Comparison of ENCODE assay signal across 9 mouse cellular contexts in the genomic region with DNA sequence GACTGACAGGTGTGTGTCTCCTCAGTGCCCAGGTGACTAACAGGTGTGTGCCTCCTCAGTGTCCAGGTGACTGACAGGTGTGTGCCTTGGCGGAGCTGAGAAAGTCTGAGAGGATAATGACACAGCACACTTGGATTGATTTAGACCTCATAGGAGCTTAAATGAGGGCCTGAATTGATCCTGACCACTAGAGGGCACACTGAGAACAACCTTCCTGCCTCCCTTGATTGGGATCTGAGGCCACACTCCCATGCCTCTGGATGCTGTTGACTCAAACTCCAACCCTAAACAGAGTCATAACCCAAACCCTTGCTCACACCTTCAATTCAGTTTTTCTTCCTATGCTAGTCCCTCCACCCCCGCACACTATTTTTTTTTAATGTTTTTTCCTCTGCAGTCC. TPM values are rescaled to one million over a fixed set of nuclear protein-coding genes. Genes with fewer than 3 reads are reported as not detected.
DNase-seq lines count a peak whose midpoint lies in the region; ATAC-seq and TF ChIP-seq lines count a peak whose summit lies in the region.
"Had no signal": no experiment of that assay in that cellular context is flagged by ENCODE, and none has a peak within 500 bp of the region (broad histone marks: within the 10 kb centered on the region; RNA-seq: fewer than 3 reads in every experiment).

No protein-coding gene starts in this region.

- H3K4me1 ChIP-seq in heart, embryonic 15.5 days (replicated peaks): peaks cover 9% of the 10 kb centered on the region
- no peaks in the 10 kb centered on the region for H3K4me1 ChIP-seq in heart, embryonic 11.5 days (ENCODE audit: control insufficient read depth, insufficient read depth, low read length)
- no peaks in the 10 kb centered on the region for H3K4me1 ChIP-seq in embryonic facial prominence, embryonic 11.5 days (ENCODE audit: control insufficient read depth, insufficient read depth, low read length)
- no peaks in the 10 kb centered on the region for H3K4me1 ChIP-seq in lung, embryonic 14.5 days (ENCODE audit: insufficient read depth)

- no peaks in the 10 kb centered on the region for H3K9me3 ChIP-seq in heart, embryonic 15.5 days (replicated peaks)
- no peaks in the 10 kb centered on the region for H3K9me3 ChIP-seq in heart, embryonic 11.5 days (replicated peaks; ENCODE audit: control insufficient read depth, low read length)
- H3K9me3 ChIP-seq in embryonic facial prominence, embryonic 11.5 days (replicated peaks; ENCODE audit: control insufficient read depth, low read length): no peaks in the 10 kb centered on the region; the same call in 1 of the 2 replicates
- H3K9me3 ChIP-seq in lung, embryonic 14.5 days (ENCODE audit: low read depth, low read length): no peaks in the 10 kb centered on the region
- H3K9me3 ChIP-seq: stomach, embryonic 15.5 days had no signal

- no peaks in the 10 kb centered on the region for H3K36me3 ChIP-seq in heart, embryonic 15.5 days
- no peaks in the 10 kb centered on the region for H3K36me3 ChIP-seq in heart, embryonic 11.5 days (ENCODE audit: control insufficient read depth, insufficient read depth, low read length)
- H3K36me3 ChIP-seq in embryonic facial prominence, embryonic 11.5 days (replicated peaks; ENCODE audit: control insufficient read depth, insufficient read depth, low read depth, low read length): no peaks in the 10 kb centered on the region
- no peaks in the 10 kb centered on the region for H3K36me3 ChIP-seq in lung, embryonic 14.5 days (ENCODE audit: insufficient read depth)
- H3K36me3 ChIP-seq: stomach, embryonic 15.5 days had no signal

- 25% methylated on average over 2 of the region's 2 CpGs for WGBS in heart, embryonic 15.5 days
- WGBS in heart, embryonic 11.5 days (ENCODE audit: insufficient replicate concordance): 19% methylated on average over 2 of the region's 2 CpGs
- 29% methylated on average over 2 of the region's 2 CpGs for WGBS in embryonic facial prominence, embryonic 11.5 days
- WGBS in lung, embryonic 14.5 days: 11% methylated on average over 2 of the region's 2 CpGs

- H3K27ac ChIP-seq in heart, embryonic 15.5 days: no peak overlapping the region
- no peak overlapping the region for H3K27ac ChIP-seq in heart, embryonic 11.5 days (ENCODE audit: low read depth, low read length)
- no peak overlapping the region for H3K27ac ChIP-seq in embryonic facial prominence, embryonic 11.5 days (replicated peaks; ENCODE audit: low read depth, low read length)
- H3K27ac ChIP-seq in lung, embryonic 14.5 days (ENCODE audit: low read depth): no peak overlapping the region
- H3K27ac ChIP-seq: stomach, embryonic 15.5 days had no signal

- ATAC-seq in heart, embryonic 15.5 days (replicated peaks; ENCODE audit: insufficient number of reproducible peaks, insufficient read depth, low FRiP score, low read depth): 0 out of 2 replicates have a peak, but pooled peaks have one; percentile 16
- ATAC-seq in heart, embryonic 11.5 days (replicated peaks; ENCODE audit: insufficient number of reproducible peaks, low FRiP score, low TSS enrichment): no peak
- ATAC-seq in embryonic facial prominence, embryonic 11.5 days (replicated peaks; ENCODE audit: insufficient number of reproducible peaks, low FRiP score, low TSS enrichment, low read depth): no peak
- ATAC-seq in lung, embryonic 14.5 days (ENCODE audit: insufficient read depth): no peak

- DNase-seq in urinary bladder, postnatal 14 days (ENCODE audit: low spot score): peak; percentile 72
- DNase-seq in urinary bladder, postnatal 10 days (ENCODE audit: low spot score): no peak
- DNase-seq in embryonic facial prominence, embryonic 11.5 days (ENCODE audit: low spot score): peak; percentile 78
- peak; percentile 86 for DNase-seq in lung, embryonic 14.5 days
- no peak for DNase-seq in spleen, adult 18-20 months
- no peak for DNase-seq in left cerebral cortex, postnatal 4 days

- no peak overlapping the region for H3K4me2 ChIP-seq in heart, embryonic 15.5 days
- H3K4me2 ChIP-seq in heart, embryonic 11.5 days: no peak overlapping the region
- H3K4me2 ChIP-seq in embryonic facial prominence, embryonic 11.5 days (ENCODE audit: low read depth, low read length): no peak overlapping the region
- no peak overlapping the region for H3K4me2 ChIP-seq in lung, embryonic 14.5 days
- H3K4me2 ChIP-seq: stomach, embryonic 15.5 days had no signal

- no peak overlapping the region for H3K9ac ChIP-seq in heart, embryonic 15.5 days
- no peak overlapping the region for H3K9ac ChIP-seq in heart, embryonic 11.5 days (ENCODE audit: low read depth, low read length)
- H3K9ac ChIP-seq in embryonic facial prominence, embryonic 11.5 days (replicated peaks; ENCODE audit: low read length): no peak overlapping the region
- no peak overlapping the region for H3K9ac ChIP-seq in lung, embryonic 14.5 days
- H3K9ac ChIP-seq: stomach, embryonic 15.5 days had no signal

- H3K27me3 ChIP-seq in heart, embryonic 15.5 days: peaks cover 16% of the 10 kb centered on the region
- peaks cover 18% of the 10 kb centered on the region for H3K27me3 ChIP-seq in heart, embryonic 11.5 days (ENCODE audit: control insufficient read depth, insufficient read depth, low read length)
- H3K27me3 ChIP-seq in embryonic facial prominence, embryonic 11.5 days (ENCODE audit: control insufficient read depth, insufficient read depth, low read length): peaks cover 13% of the 10 kb centered on the region
- peaks cover 16% of the 10 kb centered on the region for H3K27me3 ChIP-seq in lung, embryonic 14.5 days (ENCODE audit: insufficient read depth, low read length)

- intact Hi-C loops in left cerebral cortex, postnatal 4 days (cut with DNase I): loop anchor here (2.0 kb wide), 1 partner anchor 48 kb away; no protein-coding TSS in a partner anchor

- no peak overlapping the region for H3K4me3 ChIP-seq in heart, embryonic 15.5 days
- H3K4me3 ChIP-seq in heart, embryonic 11.5 days (ENCODE audit: low read depth, low read length): no peak overlapping the region
- H3K4me3 ChIP-seq in embryonic facial prominence, embryonic 11.5 days (ENCODE audit: low read depth, low read length): no peak overlapping the region
- no peak overlapping the region for H3K4me3 ChIP-seq in lung, embryonic 14.5 days (ENCODE audit: low read depth, low read length)
- H3K4me3 ChIP-seq: stomach, embryonic 15.5 days had no signal

- TF ChIP-seq CTCF in lung, embryonic 14.5 days (IDR thresholded peaks at IDR 0.05; ENCODE audit: low read depth): peak; percentile 88

RNA-seq across cellular contexts. Expression of a gene that starts 4.2 kb away (rescaled TPM):
- 0.47 and 2.5 TPM in 2 replicates for polyA plus RNA-seq in heart, embryonic 15.5 days (2015; fragmentation: Nextera tagmentation; extraction: Ambion mirVana)
- polyA plus RNA-seq in heart, embryonic 11.5 days (2014; fragmentation: Nextera tagmentation; extraction: Ambion mirVana): 0.20 and 0.24 TPM in 2 replicates
- polyA plus RNA-seq in embryonic facial prominence, embryonic 11.5 days (2014; fragmentation: Nextera tagmentation; extraction: Ambion mirVana): 1.1 and 1.7 TPM in 2 replicates
- polyA plus RNA-seq in lung, embryonic 14.5 days (2014; fragmentation: Nextera tagmentation; extraction: Ambion mirVana): 6.8 and 10.2 TPM in 2 replicates
- total RNA-seq in left cerebral cortex, postnatal 4 days (2021): under 1 TPM in 1 of 2 experiments, not detected in 1; 0.93 TPM

RNA-seq across cellular contexts. Expression of a gene that starts 21.8 kb away (rescaled TPM):
- polyA plus RNA-seq in heart, embryonic 15.5 days (2015; fragmentation: Nextera tagmentation; extraction: Ambion mirVana): 2.0 and 4.7 TPM in 2 replicates
- polyA plus RNA-seq in heart, embryonic 11.5 days (2014; fragmentation: Nextera tagmentation; extraction: Ambion mirVana): 1.0 and 1.5 TPM in 2 replicates
- 1.4 and 2.2 TPM in 2 replicates for polyA plus RNA-seq in embryonic facial prominence, embryonic 11.5 days (2014; fragmentation: Nextera tagmentation; extraction: Ambion mirVana)
- 4.4 and 6.7 TPM in 2 replicates for polyA plus RNA-seq in lung, embryonic 14.5 days (2014; fragmentation: Nextera tagmentation; extraction: Ambion mirVana)
- total RNA-seq in left cerebral cortex, postnatal 4 days (2021): 1 to 10 TPM in 1 of 2 experiments, under 1 TPM in 1; 0.76 to 1.3 TPM

RNA-seq across cellular contexts. Expression of a gene that starts 29.9 kb away (rescaled TPM):
- 358 and 380 TPM in 2 replicates for polyA plus RNA-seq in heart, embryonic 15.5 days (2015; fragmentation: Nextera tagmentation; extraction: Ambion mirVana)
- polyA plus RNA-seq in heart, embryonic 11.5 days (2014; fragmentation: Nextera tagmentation; extraction: Ambion mirVana): 163 and 173 TPM in 2 replicates
- 43.8 and 52.0 TPM in 2 replicates for polyA plus RNA-seq in embryonic facial prominence, embryonic 11.5 days (2014; fragmentation: Nextera tagmentation; extraction: Ambion mirVana)
- polyA plus RNA-seq in lung, embryonic 14.5 days (2014; fragmentation: Nextera tagmentation; extraction: Ambion mirVana): 206 and 209 TPM in 2 replicates
- total RNA-seq in left cerebral cortex, postnatal 4 days (2021): 1 to 10 TPM; 6.8 to 7.4 TPM

RNA-seq across cellular contexts. Expression of a gene that starts 50.5 kb away (rescaled TPM):
- 66.5 and 81.4 TPM in 2 replicates for polyA plus RNA-seq in heart, embryonic 15.5 days (2015; fragmentation: Nextera tagmentation; extraction: Ambion mirVana)
- polyA plus RNA-seq in heart, embryonic 11.5 days (2014; fragmentation: Nextera tagmentation; extraction: Ambion mirVana): 87.0 and 100 TPM in 2 replicates
- polyA plus RNA-seq in embryonic facial prominence, embryonic 11.5 days (2014; fragmentation: Nextera tagmentation; extraction: Ambion mirVana): 69.8 and 73.0 TPM in 2 replicates
- polyA plus RNA-seq in lung, embryonic 14.5 days (2014; fragmentation: Nextera tagmentation; extraction: Ambion mirVana): 120 and 125 TPM in 2 replicates
- 10 to 100 TPM; 35.7 to 36.4 TPM for total RNA-seq in left cerebral cortex, postnatal 4 days (2021)

RNA-seq across cellular contexts. Expression of a gene that starts 51.0 kb away (rescaled TPM):
- not detected in 2 replicates for polyA plus RNA-seq in heart, embryonic 15.5 days (2015; fragmentation: Nextera tagmentation; extraction: Ambion mirVana)
- polyA plus RNA-seq in heart, embryonic 11.5 days (2014; fragmentation: Nextera tagmentation; extraction: Ambion mirVana): not detected in 2 replicates
- polyA plus RNA-seq in embryonic facial prominence, embryonic 11.5 days (2014; fragmentation: Nextera tagmentation; extraction: Ambion mirVana): not detected in 2 replicates
- polyA plus RNA-seq in lung, embryonic 14.5 days (2014; fragmentation: Nextera tagmentation; extraction: Ambion mirVana): not detected in 2 replicates
- 10 to 100 TPM; 14.8 to 15.9 TPM for total RNA-seq in left cerebral cortex, postnatal 4 days (2021)

Comparison
In these comparisons a context has a peak if more than half of its experiments do, and no peak if none do; other contexts are left out.
1. DNase-seq: peak in urinary bladder, postnatal 14 days (single experiment), embryonic facial prominence, embryonic 11.5 days (single experiment) and lung, embryonic 14.5 days (single experiment); none in urinary bladder, postnatal 10 days (single experiment), spleen, adult 18-20 months (0 of 2) and left cerebral cortex, postnatal 4 days (single experiment).